Mouse (Mus musculus) heart, embryonic 11.5 days (tissue): ENCODE data around the gene Dse. TPM values are rescaled to one million over a fixed set of nuclear protein-coding genes. Genes with fewer than 3 reads are reported as not detected.
"Not testable (repeated sequence)": the region's sequence is repeated elsewhere in the genome, so short reads cannot be mapped to it uniquely, and the experiment has no call there.

Experiments used
- ATAC-seq: fragments of 200-750 bp; cut with Nextera tagmentation; replicated peaks from 2 replicates; pipeline ENCODE4 v1.8.0; 2017; ENCODE audit warnings: moderate library complexity; ENCODE audit not compliant: insufficient number of reproducible peaks, low FRiP score, low TSS enrichment
- H3K27ac ChIP-seq: fragments of 300-500 bp; sonication (generic); 2 replicates; pipeline ENCODE4 v1.5.1; 2014; ENCODE audit warnings: mild to moderate bottlenecking, low read depth, low read length
- H3K27me3 ChIP-seq: fragments of 300-500 bp; sonication (generic); 2 replicates; pipeline ENCODE4 v1.6.1; 2014; ENCODE audit warnings: mild to moderate bottlenecking, low read length, mixed read lengths; ENCODE audit not compliant: control insufficient read depth, insufficient read depth
- H3K36me3 ChIP-seq: fragments of 300-500 bp; sonication (generic); 2 replicates; pipeline ENCODE4 v1.6.1; 2014; ENCODE audit warnings: mild to moderate bottlenecking, low read length, moderate library complexity, mixed read lengths; ENCODE audit not compliant: control insufficient read depth, insufficient read depth
- H3K4me1 ChIP-seq: fragments of 300-500 bp; sonication (generic); 2 replicates; pipeline ENCODE4 v1.6.1; 2014; ENCODE audit warnings: low read length; ENCODE audit not compliant: control insufficient read depth, insufficient read depth
- H3K4me2 ChIP-seq: fragments of 300-500 bp; sonication (generic); 2 replicates; pipeline ENCODE4 v1.6.1; 2014; ENCODE audit warnings: mild to moderate bottlenecking, moderate library complexity
- H3K4me3 ChIP-seq: fragments of 300-500 bp; sonication (generic); 2 replicates; pipeline ENCODE4 v1.5.1; 2014; ENCODE audit warnings: low read depth, low read length
- H3K9ac ChIP-seq: fragments of 300-500 bp; sonication (generic); 2 replicates; pipeline ENCODE4 v1.6.1; 2014; ENCODE audit warnings: mild to moderate bottlenecking, low read depth, low read length, moderate library complexity
- H3K9me3 ChIP-seq: fragments of 300-500 bp; sonication (generic); replicated peaks from 2 replicates; pipeline ENCODE4 v1.6.1; 2016; ENCODE audit warnings: low read length; ENCODE audit not compliant: control insufficient read depth
- WGBS: fragments of 180-500 bp; shearing (Covaris S2); extraction: QIAGEN DNeasy Blood & Tissue Kit; methylation state at CpG from one replicate; pipeline ENCODE4 v1.1.7; 2014; ENCODE audit not compliant: insufficient replicate concordance; 5-methylcytosine and 5-hydroxymethylcytosine counted together
- polyA plus RNA-seq: library from polyadenylated mRNA; unstranded; fragments of >200 nt; fragmentation: Nextera tagmentation; extraction: Ambion mirVana; gene quantifications from 2 replicates; pipeline ENCODE4 v1.2.1, GENCODE M21; 2014

Gene Dse
- polyA plus RNA-seq = 21.3 and 23.2 TPM in 2 replicates

DNA sequence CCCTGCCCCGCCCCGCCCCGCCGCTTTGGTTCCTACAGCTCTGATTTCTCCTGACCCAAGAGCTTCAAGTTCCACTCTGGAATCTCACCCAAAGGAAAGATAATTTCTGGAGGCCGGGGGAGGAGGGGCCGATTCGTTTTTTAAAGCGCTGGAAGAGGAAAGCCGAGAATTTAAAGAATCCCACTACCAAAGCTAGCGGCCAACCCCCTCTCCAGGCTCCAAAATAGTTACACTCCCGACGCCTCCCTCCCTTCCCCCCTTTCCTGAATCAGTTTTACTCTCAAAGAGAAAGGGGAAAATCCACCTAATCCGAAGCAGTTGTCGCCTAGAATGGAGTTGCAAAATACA, at the start of gene Dse:
Gene Dse (minus strand): TSS at position 213 of the 348 bp plus-strand sequence.
- no peak; the same call in 1 of the 2 replicates for ATAC-seq
- H3K9me3 ChIP-seq = no peaks in the 10 kb centered on the region
- H3K36me3 ChIP-seq = no peaks in the 10 kb centered on the region
- peak within 1 kb of the TSS; percentile 86 for H3K9ac ChIP-seq
- H3K27ac ChIP-seq = peak within 1 kb of the TSS; percentile 94
- peak within 1 kb of the TSS; percentile 78 for H3K4me2 ChIP-seq
- H3K4me3 ChIP-seq = peak within 1 kb of the TSS; percentile 82
- WGBS = 0% methylated on average over 14 of the region's 14 CpGs
- H3K4me1 ChIP-seq = 0 out of 2 replicates have a peak, but pooled peaks cover 2% of the 10 kb centered on the region
- no peaks in the 10 kb centered on the region for H3K27me3 ChIP-seq

DNA sequence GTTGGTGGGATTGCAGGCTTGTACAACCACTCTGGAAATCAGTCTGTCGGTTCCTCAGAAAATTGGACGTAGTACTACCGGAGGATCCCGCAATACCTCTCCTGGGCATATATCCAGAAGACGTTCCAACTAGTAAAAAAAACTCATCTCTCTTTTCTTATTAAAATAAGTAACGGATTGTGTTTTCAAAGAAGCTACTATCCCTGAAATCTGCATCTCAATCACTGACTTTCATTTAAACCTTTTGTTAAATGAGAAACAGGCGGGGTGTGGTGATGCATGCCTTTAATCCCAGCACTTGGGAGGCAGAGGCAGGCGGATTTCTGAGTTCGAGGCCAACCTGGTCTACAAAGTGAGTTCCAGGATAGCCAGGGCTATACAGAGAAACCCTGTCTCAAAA, 45.3 kb upstream of the Dse start:
- not testable (repeated sequence) for H3K27me3 ChIP-seq, ATAC-seq, H3K4me1 ChIP-seq, H3K4me2 ChIP-seq, H3K9ac ChIP-seq, H3K9me3 ChIP-seq, H3K27ac ChIP-seq, H3K36me3 ChIP-seq, H3K4me3 ChIP-seq
- WGBS = 80% methylated on average over 9 of the region's 9 CpGs

DNA sequence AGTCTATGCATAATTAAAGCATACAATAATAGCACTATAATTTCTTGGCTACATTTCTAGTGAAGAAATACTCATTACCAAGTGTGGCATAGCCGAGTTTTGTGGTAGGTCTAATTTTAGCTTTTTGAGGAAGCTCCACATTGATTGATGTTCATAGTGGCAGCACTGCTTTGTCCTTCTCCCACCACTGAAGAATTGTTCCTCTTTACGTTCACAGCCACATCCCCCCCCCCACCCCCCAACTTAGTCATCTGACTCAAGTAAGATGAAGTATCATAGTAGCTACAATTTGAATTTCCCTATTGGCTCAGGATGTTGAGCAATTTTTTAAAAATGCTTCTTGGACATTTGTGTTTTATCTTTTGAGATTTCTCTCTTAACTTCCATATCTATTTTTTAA, 42.1 kb upstream of the Dse start:
- Histone ChIP-seq H3K27ac (no peak overlapping the region), H3K4me1 (no peaks in the 10 kb centered on the region), H3K36me3 (no peaks in the 10 kb centered on the region), H3K9me3 (no peaks in the 10 kb centered on the region), H3K4me2 (no peak overlapping the region), H3K9ac (no peak overlapping the region), H3K27me3 (no peaks in the 10 kb centered on the region), H3K4me3 (no peak overlapping the region)
- WGBS = 47% methylated on average over 2 of the region's 2 CpGs
- no peak for ATAC-seq

DNA sequence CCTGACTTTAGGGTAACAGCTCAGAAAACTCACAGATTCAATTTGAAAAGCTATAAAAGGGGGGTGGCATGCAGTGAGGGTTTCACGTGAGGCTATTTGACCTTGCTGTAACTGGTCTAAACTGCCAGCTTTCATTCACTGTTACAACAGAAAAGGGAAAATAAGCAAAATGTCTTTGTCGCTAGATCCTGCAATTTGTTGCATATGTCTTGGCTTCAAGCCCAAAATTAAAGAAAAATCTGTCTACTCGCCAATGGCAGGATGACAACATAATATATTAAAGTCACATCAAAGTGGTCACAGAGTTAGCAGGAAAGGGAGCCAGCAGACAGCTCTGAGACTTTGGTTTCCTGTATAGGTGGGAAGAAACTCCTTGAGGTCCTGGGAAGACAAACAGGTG, 40.2 kb upstream of the Dse start:
- ATAC-seq = no peak

DNA sequence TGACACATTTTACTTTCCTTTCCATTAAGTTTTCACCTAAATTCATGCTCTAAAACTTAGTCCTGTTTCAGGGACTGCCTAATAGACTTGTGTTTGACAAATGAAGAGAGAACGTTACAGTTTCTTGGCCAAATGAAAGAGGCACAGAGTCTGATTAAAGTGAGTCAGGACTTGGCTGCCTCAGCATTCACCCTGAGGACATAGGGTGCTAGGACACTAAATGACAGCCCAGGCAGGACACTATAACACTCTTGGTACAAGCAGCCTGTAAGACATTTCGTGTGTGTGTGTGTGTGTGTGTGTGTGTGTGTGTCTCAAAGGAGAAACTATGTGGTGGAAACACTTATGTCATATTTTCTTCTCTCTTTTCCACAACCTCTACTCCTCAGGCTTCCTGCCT, 38.6 kb upstream of the Dse start:
- Histone ChIP-seq H3K9ac (no peak overlapping the region), H3K4me3 (no peak overlapping the region), H3K4me1 (no peaks in the 10 kb centered on the region), H3K27ac (no peak overlapping the region), H3K9me3 (no peaks in the 10 kb centered on the region), H3K4me2 (no peak overlapping the region), H3K27me3 (no peaks in the 10 kb centered on the region), H3K36me3 (no peaks in the 10 kb centered on the region)
- WGBS = 58% methylated on average over 2 of the region's 2 CpGs
- ATAC-seq = no peak

More for the DNA sequence above, 40.2 kb upstream of the Dse start:
- WGBS = 65% methylated on average over 3 of the region's 3 CpGs
- H3K27me3 ChIP-seq = no peaks in the 10 kb centered on the region
- no peaks in the 10 kb centered on the region for H3K36me3 ChIP-seq
- no peak overlapping the region for H3K27ac ChIP-seq
- no peak overlapping the region for H3K9ac ChIP-seq
- H3K4me1 ChIP-seq = no peaks in the 10 kb centered on the region
- H3K4me3 ChIP-seq = no peak overlapping the region
- no peaks in the 10 kb centered on the region for H3K9me3 ChIP-seq
- no peak overlapping the region for H3K4me2 ChIP-seq

DNA sequence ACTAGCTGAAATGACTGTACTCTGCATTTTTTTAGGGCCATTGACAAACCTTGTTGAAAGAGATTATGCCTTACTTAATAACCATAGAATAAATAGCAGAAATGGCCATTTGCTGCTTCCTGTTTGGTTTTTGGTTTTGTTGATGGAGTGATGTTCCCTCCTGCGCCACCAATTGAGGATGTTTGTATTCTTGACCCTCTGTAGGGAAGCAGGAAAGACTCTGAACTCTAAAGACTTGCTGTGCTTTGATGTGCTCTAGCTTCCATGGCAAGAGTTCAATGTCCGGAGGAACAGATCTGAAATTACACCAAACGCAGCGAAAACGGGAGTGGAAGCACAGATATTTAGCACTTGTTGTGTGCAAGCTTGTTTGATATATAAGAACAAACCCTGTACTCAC, 37.2 kb upstream of the Dse start:
- no peak overlapping the region for H3K4me3 ChIP-seq
- 73% methylated on average over 5 of the region's 5 CpGs for WGBS
- H3K9ac ChIP-seq = no peak overlapping the region
- no peak overlapping the region for H3K27ac ChIP-seq
- no peaks in the 10 kb centered on the region for H3K4me1 ChIP-seq
- H3K27me3 ChIP-seq = no peaks in the 10 kb centered on the region
- H3K4me2 ChIP-seq = no peak overlapping the region
- ATAC-seq = no peak
- H3K36me3 ChIP-seq = no peaks in the 10 kb centered on the region
- H3K9me3 ChIP-seq = no peaks in the 10 kb centered on the region

DNA sequence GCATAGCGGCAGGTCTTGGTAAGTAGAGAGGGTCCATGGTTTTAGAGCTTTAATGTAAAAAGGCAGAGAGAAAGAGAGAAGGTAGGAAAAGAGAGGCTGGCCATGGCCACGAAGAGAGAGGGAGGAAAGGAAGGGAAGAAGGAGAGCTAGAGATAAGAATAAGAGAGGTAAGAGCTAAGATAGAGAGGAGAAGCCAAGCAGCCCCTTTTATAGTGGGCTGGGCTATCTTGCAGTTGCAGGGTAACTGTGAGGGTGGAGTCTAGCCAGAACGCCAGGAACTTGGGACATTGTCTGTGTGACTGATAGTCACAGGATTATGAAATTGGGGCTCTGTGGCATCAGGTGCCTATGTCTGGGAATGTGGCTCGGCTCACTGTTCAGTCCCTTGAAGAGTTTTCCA, 31.0 kb upstream of the Dse start:
- 49% methylated on average over 4 of the region's 4 CpGs for WGBS

DNA sequence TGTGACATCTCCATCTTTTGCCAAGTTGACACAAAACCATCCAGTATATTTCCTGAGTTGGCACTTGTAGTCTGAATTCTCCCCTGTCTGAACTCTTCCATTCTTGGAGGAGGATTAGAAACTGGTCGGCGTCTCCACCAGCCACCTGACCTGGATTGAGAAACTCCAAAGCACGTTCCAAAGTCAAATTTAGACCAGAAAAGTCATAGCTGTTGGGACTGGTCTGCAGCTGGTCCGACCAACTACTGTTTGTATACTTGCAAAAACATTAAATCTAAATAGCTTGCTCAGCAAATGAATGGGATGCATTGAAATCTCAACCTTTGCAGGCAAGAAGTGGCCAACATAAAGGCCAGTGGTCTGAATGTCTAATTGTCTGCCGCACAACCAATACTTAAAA, 29.1 kb upstream of the Dse start:
- Histone ChIP-seq H3K9me3 (no peaks in the 10 kb centered on the region), H3K9ac (no peak overlapping the region), H3K4me2 (no peak overlapping the region), H3K4me1 (no peaks in the 10 kb centered on the region), H3K27me3 (no peaks in the 10 kb centered on the region), H3K4me3 (no peak overlapping the region), H3K36me3 (no peaks in the 10 kb centered on the region), H3K27ac (no peak overlapping the region)
- no peak for ATAC-seq
- WGBS = 76% methylated on average over 5 of the region's 5 CpGs

More for the DNA sequence above, 31.0 kb upstream of the Dse start:
- Histone ChIP-seq H3K27me3 (no peaks in the 10 kb centered on the region), H3K9ac (no peak overlapping the region), H3K4me1 (no peaks in the 10 kb centered on the region), H3K9me3 (no peaks in the 10 kb centered on the region), H3K36me3 (no peaks in the 10 kb centered on the region), H3K4me3 (no peak overlapping the region), H3K27ac (no peak overlapping the region), H3K4me2 (no peak overlapping the region)
- no peak for ATAC-seq

DNA sequence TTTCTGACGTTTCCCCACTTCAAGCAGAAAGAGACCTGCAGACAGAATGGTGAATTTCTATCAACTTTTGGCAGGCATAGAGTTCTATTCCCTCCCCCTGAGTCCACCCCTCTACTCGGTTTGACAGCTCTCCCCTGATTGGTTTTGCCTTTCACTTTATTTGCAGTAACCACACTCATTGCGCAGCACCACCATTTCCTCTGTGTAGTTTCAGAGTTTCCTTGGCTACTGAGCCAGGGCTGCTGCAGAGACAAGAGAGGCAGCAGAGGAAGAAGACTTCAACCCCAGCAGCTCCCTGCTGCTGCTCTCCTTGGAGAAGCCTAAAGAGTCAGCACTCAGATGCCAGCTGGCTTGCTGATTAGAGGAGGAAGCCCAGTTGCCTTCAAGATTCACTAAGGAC, 27.9 kb upstream of the Dse start:
- H3K27me3 ChIP-seq = no peaks in the 10 kb centered on the region
- no peak overlapping the region for H3K27ac ChIP-seq
- H3K4me3 ChIP-seq = no peak overlapping the region
- WGBS = 37% methylated on average over 3 of the region's 3 CpGs
- ATAC-seq = no peak
- H3K9me3 ChIP-seq = no peaks in the 10 kb centered on the region
- H3K4me1 ChIP-seq = no peaks in the 10 kb centered on the region
- no peaks in the 10 kb centered on the region for H3K36me3 ChIP-seq
- H3K4me2 ChIP-seq = no peak overlapping the region
- no peak overlapping the region for H3K9ac ChIP-seq
